Mouse (Mus musculus): ENCODE measurements around the gene Frem1. TPM values are rescaled to one million over a fixed set of nuclear protein-coding genes. Genes with fewer than 3 reads are reported as not detected.

The Frem1 gene
- polyA plus RNA-seq, 1 experiment from 2014 or later, result 6.4 TPM

GRCm38 (mm10) chr4:83020759-83021555, 31.2 kb downstream of the Frem1 start:
- no peak overlapping the region for H3K4me2 ChIP-seq (ENCODE audit: low read length)
- WGBS, result 81% methylated on average over 15 of the region's 15 CpGs
- H3K9ac ChIP-seq (ENCODE audit: low read length), result no peak overlapping the region
- H3K4me1 ChIP-seq (ENCODE audit: control insufficient read depth in 2 of 2, insufficient read depth in 2 of 2, low read length in 2 of 2), result no peaks in the 10 kb centered on the region
- ATAC-seq (ENCODE audit: insufficient number of reproducible peaks, insufficient read depth, low FRiP score, low read depth), result no peak
- H3K27ac ChIP-seq (replicated peaks in 1 of 2; ENCODE audit: control insufficient read depth in 1 of 2, insufficient read depth in 1 of 2, low read depth in 2 of 2, low read length in 2 of 2), result no peak overlapping the region
- H3K27me3 ChIP-seq (ENCODE audit: control insufficient read depth, insufficient read depth, low read length), result no peaks in the 10 kb centered on the region
- no peaks in the 10 kb centered on the region for H3K36me3 ChIP-seq (ENCODE audit: control insufficient read depth, insufficient read depth, low read length)
- H3K9me3 ChIP-seq (ENCODE audit: control insufficient read depth, low read length), result no peaks in the 10 kb centered on the region
- no peak overlapping the region for H3K4me3 ChIP-seq (ENCODE audit: control insufficient read depth in 1 of 2, insufficient read depth in 1 of 2, low read depth in 1 of 2, low read length in 2 of 2)

GRCm38 (mm10) chr4:83018111-83019105, 33.7 kb downstream of the Frem1 start:
- no peak overlapping the region for H3K9ac ChIP-seq (ENCODE audit: low read length)

GRCm38 (mm10) chr4:83014538-83014937, 37.6 kb downstream of the Frem1 start:
- 67% methylated on average over 2 of the region's 2 CpGs for WGBS

More at GRCm38 (mm10) chr4:83018111-83019105, 33.7 kb downstream of the Frem1 start:
- no peak for ATAC-seq (ENCODE audit: insufficient number of reproducible peaks, insufficient read depth, low FRiP score, low read depth)
- Histone ChIP-seq H3K27ac (replicated peaks in 1 of 2; ENCODE audit: control insufficient read depth in 1 of 2, insufficient read depth in 1 of 2, low read depth in 2 of 2, low read length in 2 of 2) (no peak overlapping the region), H3K4me3 (ENCODE audit: control insufficient read depth in 1 of 2, insufficient read depth in 1 of 2, low read depth in 1 of 2, low read length in 2 of 2) (no peak overlapping the region), H3K27me3 (ENCODE audit: control insufficient read depth, insufficient read depth, low read length) (no peaks in the 10 kb centered on the region), H3K9me3 (ENCODE audit: control insufficient read depth, low read length) (no peaks in the 10 kb centered on the region), H3K4me2 (ENCODE audit: low read length) (no peak overlapping the region), H3K36me3 (ENCODE audit: control insufficient read depth, insufficient read depth, low read length) (no peaks in the 10 kb centered on the region), H3K4me1 (ENCODE audit: control insufficient read depth in 2 of 2, insufficient read depth in 2 of 2, low read length in 2 of 2) (no peaks in the 10 kb centered on the region)
- WGBS, result 78% methylated on average over 8 of the region's 8 CpGs

GRCm38 (mm10) chr4:83004086-83004485, 48.1 kb downstream of the Frem1 start:
- Histone ChIP-seq H3K27me3 (ENCODE audit: control insufficient read depth, insufficient read depth, low read length) (no peaks in the 10 kb centered on the region), H3K36me3 (ENCODE audit: control insufficient read depth, insufficient read depth, low read length) (peaks cover 12% of the 10 kb centered on the region; the same call in 1 of the 2 replicates), H3K4me2 (ENCODE audit: low read length) (no peak overlapping the region), H3K4me3 (ENCODE audit: control insufficient read depth in 1 of 2, insufficient read depth in 1 of 2, low read depth in 1 of 2, low read length in 2 of 2) (no peak overlapping the region), H3K4me1 (ENCODE audit: control insufficient read depth in 2 of 2, insufficient read depth in 2 of 2, low read length in 2 of 2) (no peaks in the 10 kb centered on the region), H3K9ac (ENCODE audit: low read length) (no peak overlapping the region), H3K27ac (replicated peaks in 1 of 2; ENCODE audit: control insufficient read depth in 1 of 2, insufficient read depth in 1 of 2, low read depth in 2 of 2, low read length in 2 of 2) (no peak overlapping the region), H3K9me3 (ENCODE audit: control insufficient read depth, low read length) (no peaks in the 10 kb centered on the region)
- ATAC-seq (ENCODE audit: insufficient number of reproducible peaks, insufficient read depth, low FRiP score, low read depth), result no peak
- WGBS, result 91% methylated on average over 5 of the region's 5 CpGs

More at GRCm38 (mm10) chr4:83014538-83014937, 37.6 kb downstream of the Frem1 start:
- no peak overlapping the region for H3K4me2 ChIP-seq (ENCODE audit: low read length)
- 0 out of 2 replicates have a peak, but pooled peaks cover 4% of the 10 kb centered on the region for H3K36me3 ChIP-seq (ENCODE audit: control insufficient read depth, insufficient read depth, low read length)
- no peaks in the 10 kb centered on the region for H3K9me3 ChIP-seq (ENCODE audit: control insufficient read depth, low read length)
- no peaks in the 10 kb centered on the region for H3K4me1 ChIP-seq (ENCODE audit: control insufficient read depth in 2 of 2, insufficient read depth in 2 of 2, low read length in 2 of 2)
- H3K27me3 ChIP-seq (ENCODE audit: control insufficient read depth, insufficient read depth, low read length), result no peaks in the 10 kb centered on the region
- H3K9ac ChIP-seq (ENCODE audit: low read length), result no peak overlapping the region
- H3K27ac ChIP-seq (replicated peaks in 1 of 2; ENCODE audit: control insufficient read depth in 1 of 2, insufficient read depth in 1 of 2, low read depth in 2 of 2, low read length in 2 of 2), result no peak overlapping the region
- no peak overlapping the region for H3K4me3 ChIP-seq (ENCODE audit: control insufficient read depth in 1 of 2, insufficient read depth in 1 of 2, low read depth in 1 of 2, low read length in 2 of 2)
- ATAC-seq (ENCODE audit: insufficient number of reproducible peaks, insufficient read depth, low FRiP score, low read depth), result no peak

- ATAC-seq (ENCODE audit: insufficient number of reproducible peaks, insufficient read depth, low FRiP score, low read depth), result no peak
- H3K9ac ChIP-seq (ENCODE audit: low read length), result no peak overlapping the region
- H3K4me1 ChIP-seq (ENCODE audit: control insufficient read depth in 2 of 2, insufficient read depth in 2 of 2, low read length in 2 of 2), result no peaks in the 10 kb centered on the region
- no peak overlapping the region for H3K27ac ChIP-seq (replicated peaks in 1 of 2; ENCODE audit: control insufficient read depth in 1 of 2, insufficient read depth in 1 of 2, low read depth in 2 of 2, low read length in 2 of 2)
- H3K4me2 ChIP-seq (ENCODE audit: low read length), result no peak overlapping the region
- peaks cover 11% of the 10 kb centered on the region for H3K36me3 ChIP-seq (ENCODE audit: control insufficient read depth, insufficient read depth, low read length)
- no peak overlapping the region for H3K4me3 ChIP-seq (ENCODE audit: control insufficient read depth in 1 of 2, insufficient read depth in 1 of 2, low read depth in 1 of 2, low read length in 2 of 2)
- H3K27me3 ChIP-seq (ENCODE audit: control insufficient read depth, insufficient read depth, low read length), result no peaks in the 10 kb centered on the region
- WGBS, result 90% methylated on average over 3 of the region's 3 CpGs
- H3K9me3 ChIP-seq (ENCODE audit: control insufficient read depth, low read length), result no peaks in the 10 kb centered on the region
Measured at GRCm38 (mm10) chr4:82992042-82992441, 60.1 kb downstream of the Frem1 start.

- H3K27ac ChIP-seq (replicated peaks in 1 of 2; ENCODE audit: control insufficient read depth in 1 of 2, insufficient read depth in 1 of 2, low read depth in 2 of 2, low read length in 2 of 2), result no peak overlapping the region
- no peak overlapping the region for H3K9ac ChIP-seq (ENCODE audit: low read length)
- H3K4me3 ChIP-seq (ENCODE audit: control insufficient read depth in 1 of 2, insufficient read depth in 1 of 2, low read depth in 1 of 2, low read length in 2 of 2), result no peak overlapping the region
- WGBS, result 66% methylated on average over 7 of the region's 7 CpGs
- H3K36me3 ChIP-seq (ENCODE audit: control insufficient read depth, insufficient read depth, low read length), result peaks cover 11% of the 10 kb centered on the region
- H3K4me1 ChIP-seq (ENCODE audit: control insufficient read depth in 2 of 2, insufficient read depth in 2 of 2, low read length in 2 of 2), result no peaks in the 10 kb centered on the region
- no peaks in the 10 kb centered on the region for H3K9me3 ChIP-seq (ENCODE audit: control insufficient read depth, low read length)
- no peak for ATAC-seq (ENCODE audit: insufficient number of reproducible peaks, insufficient read depth, low FRiP score, low read depth)
- no peak overlapping the region for H3K4me2 ChIP-seq (ENCODE audit: low read length)
- H3K27me3 ChIP-seq (ENCODE audit: control insufficient read depth, insufficient read depth, low read length), result no peaks in the 10 kb centered on the region
Measured at GRCm38 (mm10) chr4:82990973-82991695, 61.0 kb downstream of the Frem1 start.

- H3K27ac ChIP-seq (replicated peaks in 1 of 2; ENCODE audit: control insufficient read depth in 1 of 2, insufficient read depth in 1 of 2, low read depth in 2 of 2, low read length in 2 of 2), result no peak overlapping the region
- H3K36me3 ChIP-seq (ENCODE audit: control insufficient read depth, insufficient read depth, low read length), result peaks cover 8% of the 10 kb centered on the region; the same call in 1 of the 2 replicates
- no peak for ATAC-seq (ENCODE audit: insufficient number of reproducible peaks, insufficient read depth, low FRiP score, low read depth)
- no peaks in the 10 kb centered on the region for H3K4me1 ChIP-seq (ENCODE audit: control insufficient read depth in 2 of 2, insufficient read depth in 2 of 2, low read length in 2 of 2)
- no peaks in the 10 kb centered on the region for H3K9me3 ChIP-seq (ENCODE audit: control insufficient read depth, low read length)
- no peak overlapping the region for H3K4me3 ChIP-seq (ENCODE audit: control insufficient read depth in 1 of 2, insufficient read depth in 1 of 2, low read depth in 1 of 2, low read length in 2 of 2)
- no peaks in the 10 kb centered on the region for H3K27me3 ChIP-seq (ENCODE audit: control insufficient read depth, insufficient read depth, low read length)
- H3K4me2 ChIP-seq (ENCODE audit: low read length), result no peak overlapping the region
- H3K9ac ChIP-seq (ENCODE audit: low read length), result no peak overlapping the region
- WGBS, result 77% methylated on average over 4 of the region's 4 CpGs
Measured at GRCm38 (mm10) chr4:82972381-82972780, 79.8 kb downstream of the Frem1 start.
